ENCODE assay signal across 19 mouse cellular contexts in the genomic region with DNA sequence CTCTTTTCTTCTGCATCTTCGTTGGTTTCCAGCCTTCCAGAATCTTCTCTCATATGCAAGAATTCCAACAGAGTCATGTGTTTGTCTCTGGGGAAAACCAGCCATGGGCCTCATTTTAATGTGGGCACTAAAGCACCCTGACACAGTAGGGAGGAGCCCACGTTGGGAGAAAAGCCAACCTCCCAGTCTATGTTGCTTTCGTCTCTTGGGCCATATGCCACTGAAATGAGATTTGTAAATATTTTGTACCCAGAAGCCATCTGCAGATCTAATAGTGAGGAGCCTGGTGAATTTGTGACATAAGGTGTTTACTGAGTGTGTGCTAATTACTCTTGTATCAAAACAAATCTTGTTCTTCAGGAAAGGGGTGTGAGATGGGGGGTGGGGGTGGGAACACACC.
DNase-seq lines count a peak whose midpoint lies in the region; ATAC-seq lines count a peak whose summit lies in the region.
"Had no signal": no experiment of that assay in that cellular context is flagged by ENCODE, and none has a peak within 500 bp of the region (broad histone marks: within the 10 kb centered on the region; RNA-seq: fewer than 3 reads in every experiment).

No protein-coding gene starts in this region.

- H3K4me2 ChIP-seq in heart, embryonic 15.5 days = no peak overlapping the region
- H3K4me2 ChIP-seq in neural tube, embryonic 13.5 days = no peak overlapping the region
- H3K4me2 ChIP-seq in forebrain, embryonic 15.5 days (replicated peaks) = no peak overlapping the region
- H3K4me2 ChIP-seq: kidney, embryonic 15.5 days; liver, embryonic 12.5 days; lung, embryonic 15.5 days; midbrain, embryonic 15.5 days had no signal

- ATAC-seq in heart, embryonic 15.5 days (replicated peaks; ENCODE audit: insufficient number of reproducible peaks, insufficient read depth, low FRiP score, low read depth) = no peak
- no peak for ATAC-seq in neural tube, embryonic 13.5 days (ENCODE audit: low read depth)
- peak; percentile 74 for ATAC-seq in forebrain, embryonic 15.5 days (replicated peaks)
- ATAC-seq: liver, embryonic 12.5 days had no signal

- H3K27ac ChIP-seq in heart, embryonic 15.5 days = 0 out of 2 replicates have a peak overlapping the region, but pooled peaks have one; percentile 55
- no peak overlapping the region for H3K27ac ChIP-seq in heart, embryonic 10.5 days
- peak overlapping the region; percentile 84 for H3K27ac ChIP-seq in neural tube, embryonic 13.5 days (replicated peaks)
- H3K27ac ChIP-seq in forebrain, embryonic 15.5 days (replicated peaks) = peak overlapping the region; percentile 77
- H3K27ac ChIP-seq: kidney, embryonic 15.5 days; liver, embryonic 12.5 days; lung, embryonic 15.5 days; stomach, postnatal 0 days had no signal

- peaks cover 47% of the 10 kb centered on the region for H3K4me1 ChIP-seq in heart, embryonic 15.5 days (replicated peaks)
- H3K4me1 ChIP-seq in heart, embryonic 10.5 days = peaks cover 48% of the 10 kb centered on the region
- peaks cover 46% of the 10 kb centered on the region for H3K4me1 ChIP-seq in neural tube, embryonic 13.5 days (replicated peaks)
- H3K4me1 ChIP-seq in forebrain, embryonic 15.5 days = peaks cover 23% of the 10 kb centered on the region
- H3K4me1 ChIP-seq: liver, embryonic 12.5 days had no signal

- H3K27me3 ChIP-seq in heart, embryonic 15.5 days = no peaks in the 10 kb centered on the region
- 0 out of 2 replicates have a peak, but pooled peaks cover 6% of the 10 kb centered on the region for H3K27me3 ChIP-seq in heart, embryonic 10.5 days (ENCODE audit: insufficient read depth, poor library complexity, severe bottlenecking)
- H3K27me3 ChIP-seq in neural tube, embryonic 13.5 days = peaks cover 13% of the 10 kb centered on the region
- peaks cover 43% of the 10 kb centered on the region; the same call in 1 of the 2 replicates for H3K27me3 ChIP-seq in forebrain, embryonic 15.5 days
- H3K27me3 ChIP-seq: liver, embryonic 12.5 days; midbrain, embryonic 15.5 days had no signal

- 52% methylated on average over 3 of the region's 3 CpGs for WGBS in heart, embryonic 15.5 days
- WGBS in heart, embryonic 10.5 days = 62% methylated on average over 3 of the region's 3 CpGs
- 40% methylated on average over 3 of the region's 3 CpGs for WGBS in neural tube, embryonic 13.5 days
- 30% methylated on average over 3 of the region's 3 CpGs for WGBS in forebrain, embryonic 15.5 days

- H3K9me3 ChIP-seq in heart, embryonic 15.5 days (replicated peaks) = no peaks in the 10 kb centered on the region
- no peaks in the 10 kb centered on the region for H3K9me3 ChIP-seq in heart, embryonic 10.5 days
- H3K9me3 ChIP-seq in neural tube, embryonic 13.5 days = no peaks in the 10 kb centered on the region
- H3K9me3 ChIP-seq in forebrain, embryonic 15.5 days = no peaks in the 10 kb centered on the region
- H3K9me3 ChIP-seq: kidney, embryonic 15.5 days; limb, embryonic 10.5 days; liver, embryonic 12.5 days; lung, embryonic 15.5 days; midbrain, embryonic 15.5 days had no signal

- DNase-seq in heart, embryonic 10.5 days (ENCODE audit: low spot score) = no peak
- no peak for DNase-seq in neural tube, embryonic 10.5 days (ENCODE audit: extremely low spot score, low spot score)
- DNase-seq in ovary, postnatal 10 days (ENCODE audit: low spot score) = no peak
- no peak for DNase-seq in spleen, adult 12 weeks (ENCODE audit: low spot score)
- DNase-seq: adrenal gland, postnatal 14 days; cerebellum, adult 9-11 months; heart, adult 18-20 months; heart, postnatal 14 days; thymus, postnatal 25 days had no signal

- no peak overlapping the region for H3K9ac ChIP-seq in heart, embryonic 15.5 days
- no peak overlapping the region for H3K9ac ChIP-seq in neural tube, embryonic 13.5 days
- no peak overlapping the region for H3K9ac ChIP-seq in forebrain, embryonic 15.5 days (replicated peaks)
- H3K9ac ChIP-seq: kidney, embryonic 15.5 days; liver, embryonic 12.5 days; lung, embryonic 15.5 days; midbrain, embryonic 15.5 days had no signal

- no peaks in the 10 kb centered on the region for H3K36me3 ChIP-seq in heart, embryonic 15.5 days
- no peaks in the 10 kb centered on the region for H3K36me3 ChIP-seq in heart, embryonic 10.5 days
- H3K36me3 ChIP-seq in neural tube, embryonic 13.5 days = no peaks in the 10 kb centered on the region
- H3K36me3 ChIP-seq in forebrain, embryonic 15.5 days = no peaks in the 10 kb centered on the region
- H3K36me3 ChIP-seq: kidney, embryonic 15.5 days; limb, embryonic 10.5 days; liver, embryonic 12.5 days; lung, embryonic 15.5 days; midbrain, embryonic 15.5 days had no signal

- no peak overlapping the region for H3K4me3 ChIP-seq in heart, embryonic 15.5 days
- no peak overlapping the region for H3K4me3 ChIP-seq in heart, embryonic 10.5 days
- no peak overlapping the region for H3K4me3 ChIP-seq in neural tube, embryonic 13.5 days
- no peak overlapping the region for H3K4me3 ChIP-seq in forebrain, embryonic 15.5 days
- H3K4me3 ChIP-seq: erythroblast, embryonic 14.5 days; kidney, embryonic 15.5 days; limb, embryonic 10.5 days; liver, embryonic 12.5 days; lung, embryonic 15.5 days; midbrain, embryonic 15.5 days had no signal
